Mouse (Mus musculus): ENCODE results near the gene Sema5a.

Sema5a gene

DNA sequence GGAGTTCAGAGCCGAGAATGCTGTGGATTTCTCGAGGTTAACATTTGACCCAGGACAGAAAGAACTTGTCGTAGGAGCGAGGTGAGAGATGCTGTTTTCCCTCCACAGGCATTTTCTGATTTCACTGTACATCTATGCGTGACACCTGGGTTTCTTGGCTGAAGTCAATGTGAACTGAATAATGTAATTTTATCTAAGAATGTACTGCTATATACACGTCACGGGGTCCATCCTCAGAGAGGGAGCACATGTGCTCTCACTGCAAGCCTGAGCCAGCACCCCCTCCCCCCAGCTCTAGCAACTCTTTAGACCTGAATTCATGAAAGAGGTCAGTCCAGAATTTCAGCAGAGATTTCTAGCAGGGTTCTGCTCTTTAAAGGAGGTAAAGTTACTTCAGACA lies 215.6 kb downstream of the Sema5a start:
- DNase-seq: no peak

DNA sequence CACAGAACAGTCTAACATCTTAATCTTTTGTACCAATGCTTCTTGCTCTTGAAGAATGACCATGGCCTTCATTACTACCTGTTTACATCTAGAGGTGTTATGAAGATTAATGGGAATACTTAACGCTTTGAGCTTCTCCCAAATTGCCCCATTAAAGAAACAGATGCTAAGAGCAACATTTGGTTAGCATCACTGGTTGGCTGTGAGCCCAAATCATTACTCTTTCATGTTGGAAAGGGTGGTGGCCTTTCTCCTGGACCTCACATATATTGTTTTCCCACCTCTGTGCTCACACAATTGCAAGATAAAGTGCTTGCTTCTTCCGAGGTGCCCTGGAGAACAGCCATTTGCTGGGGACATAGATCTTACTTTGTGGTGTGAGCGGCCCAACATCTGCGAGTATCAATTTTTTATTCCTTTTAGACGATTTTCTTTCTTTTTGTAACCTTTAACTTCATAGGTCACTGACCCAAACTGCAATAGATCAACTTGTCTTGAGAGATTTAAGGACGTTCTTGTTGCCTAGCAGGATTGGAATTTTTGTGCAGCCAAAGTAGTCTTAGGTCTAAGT lies 227.0 kb downstream of the Sema5a start:
- DNase-seq: no peak

GRCm38 (mm10) chr15:32480747-32481146 lies 236.1 kb downstream of the Sema5a start:
- no peak for DNase-seq

DNA sequence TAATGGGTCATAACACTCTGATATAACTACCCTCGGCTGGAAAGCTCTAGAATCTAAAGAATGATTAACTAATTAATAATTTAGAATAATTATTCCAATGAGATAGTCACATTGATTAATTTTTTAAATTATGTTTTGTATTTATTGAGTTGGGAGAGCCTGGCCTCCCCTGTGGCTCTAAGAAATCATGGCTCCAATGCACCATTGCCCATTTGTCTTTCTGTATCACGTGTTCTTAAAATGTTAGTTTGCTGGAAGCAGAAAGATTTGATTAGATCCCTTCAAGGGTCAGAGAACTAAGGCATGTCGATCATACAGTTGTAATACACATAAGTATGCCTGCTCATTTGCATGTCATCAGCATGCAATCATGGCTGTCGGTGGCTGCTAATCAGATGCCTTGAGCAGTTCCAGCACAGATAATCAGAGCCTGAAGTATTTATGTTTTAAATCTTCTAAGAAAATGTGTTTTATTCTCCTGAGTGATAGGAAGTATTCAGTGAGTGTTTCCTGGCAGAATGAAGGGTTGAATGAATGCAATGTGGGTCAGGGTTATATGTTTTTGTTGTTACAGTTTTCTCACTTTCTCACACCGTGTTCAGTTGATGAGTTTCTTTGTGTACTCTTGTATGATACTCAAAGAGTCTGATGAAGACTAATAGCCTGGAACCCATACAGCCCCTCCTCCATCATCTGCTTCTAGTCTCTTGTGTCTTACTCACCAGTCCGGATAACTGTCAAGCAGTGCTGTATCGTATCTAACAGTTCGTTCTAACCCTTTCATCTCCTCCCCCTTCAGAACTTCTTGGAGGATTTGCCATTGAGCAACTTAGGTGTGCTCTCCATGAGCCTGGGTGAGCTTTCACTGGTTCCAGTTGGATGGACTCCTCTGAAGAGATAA lies 240.7 kb downstream of the Sema5a start:
- DNase-seq: no peak

- DNase-seq: no peak
These were observed 243.4 kb downstream of the Sema5a start for GRCm38 (mm10) chr15:32487968-32488367.

GRCm38 (mm10) chr15:32494219-32494618 lies 249.6 kb downstream of the Sema5a start:
- no peak for DNase-seq

GRCm38 (mm10) chr15:32494899-32495298 lies 250.3 kb downstream of the Sema5a start:
- DNase-seq: no peak

DNA sequence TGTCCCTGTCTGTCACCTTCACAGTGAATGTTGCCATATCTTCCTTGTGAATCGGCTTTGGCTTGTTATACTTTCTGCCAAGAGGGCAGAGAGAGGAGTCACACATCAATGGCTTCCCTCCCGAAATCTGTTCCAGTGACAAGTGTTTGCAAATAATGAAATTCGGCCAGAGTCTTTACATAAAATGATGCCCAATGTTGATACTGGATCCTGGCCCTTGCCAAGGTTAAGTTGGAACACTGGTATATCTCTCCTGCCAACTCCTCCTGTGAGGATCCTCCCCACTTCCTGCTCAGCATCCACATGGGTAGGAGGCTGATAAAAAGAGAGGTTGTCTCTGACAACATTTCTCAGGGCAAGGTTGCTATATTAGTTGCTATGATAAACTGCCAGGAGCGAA lies 252.3 kb downstream of the Sema5a start:
- no peak for DNase-seq

DNA sequence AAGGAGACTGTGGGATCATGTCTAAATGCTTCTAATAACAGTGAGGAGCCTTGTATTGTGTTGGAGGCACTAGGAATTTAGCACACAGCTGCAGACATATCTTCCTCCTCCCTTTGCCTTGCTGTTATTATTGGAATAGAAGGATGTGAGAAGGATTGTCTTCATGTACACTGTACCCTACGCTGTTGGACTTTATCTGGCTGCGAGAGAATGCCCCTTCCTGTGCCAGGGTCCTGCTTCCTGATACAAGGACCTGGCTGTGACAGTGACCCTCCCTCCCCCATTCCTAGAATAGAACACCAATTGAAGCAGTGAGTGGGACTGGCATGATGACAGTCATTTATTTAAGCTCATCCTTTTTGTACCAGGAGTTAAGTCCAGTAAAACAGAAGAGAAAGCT lies 261.3 kb downstream of the Sema5a start:
- no peak for DNase-seq

DNA sequence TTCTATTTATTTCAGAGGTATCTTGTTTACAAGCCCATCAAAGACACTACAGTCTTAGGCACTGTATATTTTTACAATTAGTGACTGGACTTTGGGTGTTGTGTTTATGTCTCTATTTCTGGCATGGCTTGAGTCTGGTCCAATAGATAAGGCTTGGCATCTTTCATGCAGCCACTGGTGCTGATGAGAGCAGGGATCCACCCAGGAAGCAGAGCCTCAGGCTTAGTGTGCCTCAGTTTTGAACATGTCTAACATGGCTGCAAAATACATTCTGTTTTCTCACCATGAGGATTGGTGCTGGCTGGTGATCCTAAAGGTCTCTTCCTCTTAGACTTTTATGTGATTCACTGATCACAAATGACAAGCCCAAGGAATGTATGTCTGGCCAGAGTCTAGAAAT lies 263.7 kb downstream of the Sema5a start:
- no peak for DNase-seq

- DNase-seq: no peak
These were observed 270.3 kb downstream of the Sema5a start for GRCm38 (mm10) chr15:32514877-32515276.

GRCm38 (mm10) chr15:32517954-32518353 lies 273.3 kb downstream of the Sema5a start:
- DNase-seq: no peak

GRCm38 (mm10) chr15:32532539-32532938 lies 287.9 kb downstream of the Sema5a start:
- DNase-seq: no peak

GRCm38 (mm10) chr15:32533541-32534080 lies 289.0 kb downstream of the Sema5a start:
- DNase-seq: no peak

DNA sequence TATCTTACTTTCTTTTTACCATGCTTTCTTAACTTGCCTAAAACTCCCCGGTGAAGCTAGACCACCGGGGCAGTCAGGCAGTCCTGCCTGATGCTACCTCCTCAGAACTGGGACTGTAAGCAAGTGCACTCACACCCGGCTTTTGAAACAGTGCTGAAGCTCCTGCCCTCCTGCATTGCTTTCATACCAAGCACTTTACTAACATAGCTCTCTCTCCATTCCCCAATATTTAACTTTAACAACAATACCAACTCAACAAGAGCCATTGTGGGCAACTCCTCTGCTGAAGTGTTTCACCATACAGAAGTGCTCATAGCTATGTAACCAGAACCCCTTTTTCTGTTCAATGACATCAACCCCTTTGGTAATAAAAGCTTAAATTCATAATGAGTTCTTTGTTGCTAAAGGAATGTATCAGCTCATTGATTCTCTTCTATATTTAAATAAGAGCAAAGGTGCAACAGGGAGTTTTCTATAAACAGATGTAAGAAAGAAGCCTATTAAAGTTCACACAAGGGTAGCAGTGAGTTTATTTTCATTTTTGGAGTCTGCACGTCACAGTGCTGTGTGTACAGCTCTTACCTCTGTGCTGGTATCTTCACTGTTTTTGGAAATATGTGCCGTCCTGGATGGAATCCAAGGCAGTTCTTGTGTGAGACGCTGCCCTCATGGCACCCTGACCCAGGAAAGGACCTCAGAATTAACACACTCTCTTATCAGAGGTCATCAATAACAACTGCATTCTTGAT lies 292.3 kb downstream of the Sema5a start:
- no peak for DNase-seq

GRCm38 (mm10) chr15:32537504-32537792 lies 292.8 kb downstream of the Sema5a start:
- DNase-seq: no peak

DNA sequence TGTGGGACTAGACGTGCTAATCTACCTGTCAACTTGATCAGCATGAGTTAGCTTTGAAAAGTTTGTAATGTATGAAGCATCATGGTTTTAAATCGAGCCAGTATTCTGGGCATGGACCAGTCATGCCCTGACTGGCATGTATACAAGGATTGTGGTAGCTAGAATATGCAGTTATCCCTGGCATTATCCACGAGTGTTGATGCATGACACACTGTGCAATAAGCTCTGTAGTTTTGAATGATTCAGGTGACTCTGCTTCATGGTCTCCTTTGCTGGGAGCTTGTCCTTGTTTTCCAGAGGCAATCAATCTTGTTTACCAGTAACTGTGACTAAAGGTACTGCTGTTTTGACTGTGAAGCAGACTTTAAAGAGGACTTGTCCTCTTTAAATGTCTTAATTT lies 293.5 kb downstream of the Sema5a start:
- no peak for DNase-seq

GRCm38 (mm10) chr15:32542746-32543145 lies 298.1 kb downstream of the Sema5a start:
- DNase-seq: no peak

- DNase-seq: no peak
These were observed 298.6 kb downstream of the Sema5a start for GRCm38 (mm10) chr15:32543181-32543580.

- no peak for DNase-seq
These were observed 300.8 kb downstream of the Sema5a start for GRCm38 (mm10) chr15:32545455-32545854.

DNA sequence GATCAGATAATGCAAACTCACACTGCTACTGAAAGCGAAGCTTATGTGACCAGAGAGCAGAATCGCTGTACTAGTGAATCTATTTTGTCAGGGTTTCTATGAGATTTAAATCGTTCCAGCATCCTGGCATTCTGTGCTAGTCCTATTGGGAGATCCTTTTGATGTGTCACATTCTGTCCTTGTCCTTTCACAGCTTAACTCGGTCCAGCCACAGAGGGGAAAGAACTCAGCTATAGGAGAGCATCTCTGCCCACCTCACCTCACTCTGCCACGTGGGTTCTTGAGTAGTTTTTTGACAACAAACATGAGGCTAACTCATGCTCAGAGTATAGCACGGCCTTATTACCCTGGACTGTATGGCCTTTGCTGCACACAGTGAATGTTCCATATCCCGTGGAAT lies 302.1 kb downstream of the Sema5a start:
- no peak for DNase-seq

DNA sequence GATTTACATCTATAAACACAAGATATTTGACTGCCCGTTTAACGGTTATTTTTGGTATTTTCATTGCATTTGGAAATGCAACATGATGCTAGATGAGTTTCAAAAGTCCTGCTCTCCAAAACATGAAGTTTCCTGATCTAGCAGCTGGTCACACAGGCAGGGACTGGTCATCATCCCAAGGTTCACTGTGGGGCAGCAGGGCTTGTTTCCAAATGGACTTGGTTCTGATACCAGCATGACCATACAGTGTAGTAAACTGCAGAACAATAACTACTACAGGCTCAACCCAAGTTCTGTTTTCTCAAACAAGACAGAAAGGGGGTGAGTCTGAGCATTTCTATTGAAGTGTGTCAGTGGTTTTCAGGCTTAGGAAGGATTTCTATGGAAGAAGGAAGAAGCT lies 314.3 kb downstream of the Sema5a start:
- no peak for DNase-seq

DNA sequence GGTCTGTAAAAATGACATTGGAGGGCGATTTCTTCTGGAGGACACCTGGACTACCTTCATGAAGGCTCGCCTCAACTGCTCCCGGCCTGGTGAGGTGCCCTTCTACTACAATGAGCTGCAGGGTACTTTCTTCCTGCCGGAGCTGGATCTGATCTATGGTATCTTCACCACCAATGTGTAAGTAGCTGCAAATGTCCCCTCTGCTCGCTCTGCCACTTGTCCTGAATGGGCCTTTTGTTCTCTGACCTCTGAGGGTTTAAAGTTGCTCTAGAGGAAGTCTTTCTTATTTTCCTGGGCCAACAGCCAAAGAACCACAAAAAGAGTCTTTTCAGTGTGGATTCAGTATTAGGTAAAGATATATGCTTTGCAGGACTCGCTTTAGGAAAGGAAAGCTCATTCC lies 318.0 kb downstream of the Sema5a start:
- DNase-seq: no peak
